Mouse (Mus musculus): ENCODE measurements around the gene Gdf3. TPM values are rescaled to one million over a fixed set of nuclear protein-coding genes. Genes with fewer than 3 reads are reported as not detected.

Gene Gdf3
- polyA plus RNA-seq, 1 experiment from 2014 or later: not detected

DNA sequence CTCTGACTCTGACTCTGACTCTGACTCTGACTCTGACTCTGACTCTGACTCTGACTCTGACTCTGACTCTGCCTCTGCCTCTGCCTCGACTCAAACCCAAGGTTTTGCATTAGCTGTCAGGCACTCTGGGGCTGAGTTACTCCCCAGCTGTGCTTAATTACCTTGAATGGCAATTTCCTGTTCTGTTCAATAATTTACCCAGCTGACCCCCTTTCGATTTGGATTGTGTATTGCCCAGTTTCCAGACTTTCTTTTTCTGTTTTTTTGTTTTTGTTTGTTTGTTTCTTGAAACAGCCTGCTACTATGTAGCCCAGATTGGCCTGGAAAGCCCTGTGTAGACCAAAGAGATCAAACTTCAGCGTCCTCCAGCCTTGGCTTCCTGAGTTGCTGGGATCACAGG is 6.1 kb upstream of the Gdf3 start:
- Histone ChIP-seq H3K4me3 (ENCODE audit: low read depth, low read length) (no peak overlapping the region), H3K4me2 (ENCODE audit: low read depth, low read length) (no peak overlapping the region), H3K9ac (replicated peaks; ENCODE audit: low read length) (no peak overlapping the region), H3K27ac (replicated peaks; ENCODE audit: low read depth, low read length) (no peak overlapping the region), H3K36me3 (replicated peaks; ENCODE audit: control insufficient read depth, insufficient read depth, low read depth, low read length) (no peaks in the 10 kb centered on the region), H3K27me3 (ENCODE audit: control insufficient read depth, insufficient read depth, low read length) (no peaks in the 10 kb centered on the region), H3K9me3 (replicated peaks; ENCODE audit: control insufficient read depth, low read length) (no peaks in the 10 kb centered on the region), H3K4me1 (ENCODE audit: control insufficient read depth, insufficient read depth, low read length) (no peaks in the 10 kb centered on the region)
- ATAC-seq (replicated peaks; ENCODE audit: insufficient number of reproducible peaks, low FRiP score, low TSS enrichment, low read depth) (no peak), DNase-seq (ENCODE audit: low spot score) (no peak)
- WGBS: 47% methylated on average over 3 of the region's 3 CpGs

DNA sequence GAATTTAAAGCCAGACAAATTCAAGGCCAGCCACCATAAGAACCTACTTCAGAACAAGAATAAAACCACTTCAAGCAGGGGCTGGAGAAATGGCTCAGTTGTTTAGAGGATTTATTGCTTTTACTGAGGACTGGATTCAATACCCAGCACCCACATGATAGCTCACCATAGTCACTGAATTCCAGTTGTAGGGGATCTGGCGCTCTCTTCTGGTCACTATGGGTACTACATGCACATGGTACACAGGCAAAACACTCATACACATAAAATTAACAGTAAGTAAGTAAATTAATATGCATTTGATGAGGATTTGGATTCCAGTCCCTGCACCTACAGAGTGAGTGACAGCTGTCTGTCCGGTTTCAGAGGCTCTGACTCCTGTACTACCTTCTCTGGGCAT is 4.2 kb upstream of the Gdf3 start:
- no peak for ATAC-seq (replicated peaks; ENCODE audit: insufficient number of reproducible peaks, low FRiP score, low TSS enrichment, low read depth)
- 63% methylated on average over 2 of the region's 2 CpGs for WGBS

DNA sequence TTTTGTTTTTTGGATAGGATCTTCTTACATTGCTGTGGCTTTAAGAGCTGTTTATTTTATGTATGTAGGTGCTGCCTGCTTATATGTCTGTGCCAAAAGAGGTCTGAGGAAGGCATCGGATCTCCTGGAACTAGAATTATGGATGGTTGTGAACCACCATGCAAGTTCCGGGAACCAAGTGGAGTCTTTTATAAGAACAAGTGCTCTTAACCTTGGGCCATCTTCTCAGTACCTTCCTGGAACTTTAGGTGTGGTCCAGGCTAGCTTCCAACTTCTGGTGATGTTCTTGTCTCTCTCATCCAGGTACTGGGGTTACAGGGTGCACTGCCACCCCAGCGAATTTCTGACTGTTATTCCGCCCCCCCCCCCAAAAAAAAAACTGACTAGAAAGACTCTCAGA is 2.5 kb upstream of the Gdf3 start:
- no peaks in the 10 kb centered on the region for H3K36me3 ChIP-seq (replicated peaks; ENCODE audit: control insufficient read depth, insufficient read depth, low read depth, low read length)
- H3K9ac ChIP-seq (replicated peaks; ENCODE audit: low read length): no peak overlapping the region
- H3K9me3 ChIP-seq (replicated peaks; ENCODE audit: control insufficient read depth, low read length): no peaks in the 10 kb centered on the region
- ATAC-seq (replicated peaks; ENCODE audit: insufficient number of reproducible peaks, low FRiP score, low TSS enrichment, low read depth): no peak
- no peak for DNase-seq (ENCODE audit: low spot score)
- WGBS: 79% methylated on average over 4 of the region's 4 CpGs
- no peak overlapping the region for H3K4me3 ChIP-seq (ENCODE audit: low read depth, low read length)
- no peaks in the 10 kb centered on the region for H3K4me1 ChIP-seq (ENCODE audit: control insufficient read depth, insufficient read depth, low read length)
- H3K4me2 ChIP-seq (ENCODE audit: low read depth, low read length): no peak overlapping the region
- no peak overlapping the region for H3K27ac ChIP-seq (replicated peaks; ENCODE audit: low read depth, low read length)
- H3K27me3 ChIP-seq (ENCODE audit: control insufficient read depth, insufficient read depth, low read length): no peaks in the 10 kb centered on the region

More for the DNA sequence above, 4.2 kb upstream of the Gdf3 start:
- DNase-seq (ENCODE audit: low spot score): no peak
- Histone ChIP-seq H3K9me3 (replicated peaks; ENCODE audit: control insufficient read depth, low read length) (no peaks in the 10 kb centered on the region), H3K36me3 (replicated peaks; ENCODE audit: control insufficient read depth, insufficient read depth, low read depth, low read length) (no peaks in the 10 kb centered on the region), H3K27me3 (ENCODE audit: control insufficient read depth, insufficient read depth, low read length) (no peaks in the 10 kb centered on the region), H3K4me3 (ENCODE audit: low read depth, low read length) (no peak overlapping the region), H3K27ac (replicated peaks; ENCODE audit: low read depth, low read length) (no peak overlapping the region), H3K9ac (replicated peaks; ENCODE audit: low read length) (no peak overlapping the region), H3K4me2 (ENCODE audit: low read depth, low read length) (no peak overlapping the region), H3K4me1 (ENCODE audit: control insufficient read depth, insufficient read depth, low read length) (no peaks in the 10 kb centered on the region)

DNA sequence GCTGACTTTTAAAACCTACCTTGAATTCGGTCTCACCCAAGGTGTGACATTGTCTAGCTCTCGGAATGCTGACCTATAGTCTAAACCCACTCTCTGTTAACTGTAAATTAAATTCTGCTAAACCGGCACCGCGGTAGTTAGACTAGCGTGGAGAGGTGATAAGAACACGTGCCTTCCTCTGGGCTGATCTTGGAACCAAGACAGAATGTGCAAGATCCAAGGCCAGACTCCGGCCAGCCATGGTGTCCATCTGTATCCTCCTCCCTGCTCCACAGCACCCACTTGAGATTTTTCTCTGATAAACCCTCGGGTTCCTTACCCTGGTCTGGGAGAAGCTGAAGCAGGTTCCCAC is 534 bp downstream of the Gdf3 start:
- H3K4me2 ChIP-seq (ENCODE audit: low read depth, low read length): no peak overlapping the region
- 79% methylated on average over 9 of the region's 9 CpGs for WGBS
- no peaks in the 10 kb centered on the region for H3K9me3 ChIP-seq (replicated peaks; ENCODE audit: control insufficient read depth, low read length)
- H3K27ac ChIP-seq (replicated peaks; ENCODE audit: low read depth, low read length): no peak overlapping the region
- no peak overlapping the region for H3K4me3 ChIP-seq (ENCODE audit: low read depth, low read length)
- no peaks in the 10 kb centered on the region for H3K36me3 ChIP-seq (replicated peaks; ENCODE audit: control insufficient read depth, insufficient read depth, low read depth, low read length)
- H3K4me1 ChIP-seq (ENCODE audit: control insufficient read depth, insufficient read depth, low read length): no peaks in the 10 kb centered on the region
- H3K9ac ChIP-seq (replicated peaks; ENCODE audit: low read length): no peak overlapping the region
- H3K27me3 ChIP-seq (ENCODE audit: control insufficient read depth, insufficient read depth, low read length): no peaks in the 10 kb centered on the region
- DNase-seq (ENCODE audit: low spot score) (no peak), ATAC-seq (replicated peaks; ENCODE audit: insufficient number of reproducible peaks, low FRiP score, low TSS enrichment, low read depth) (no peak)

- DNase-seq (ENCODE audit: low spot score) (no peak), ATAC-seq (replicated peaks; ENCODE audit: insufficient number of reproducible peaks, low FRiP score, low TSS enrichment, low read depth) (no peak)
- H3K27me3 ChIP-seq (ENCODE audit: control insufficient read depth, insufficient read depth, low read length): no peaks in the 10 kb centered on the region
- no peaks in the 10 kb centered on the region for H3K36me3 ChIP-seq (replicated peaks; ENCODE audit: control insufficient read depth, insufficient read depth, low read depth, low read length)
- H3K4me1 ChIP-seq (ENCODE audit: control insufficient read depth, insufficient read depth, low read length): no peaks in the 10 kb centered on the region
- H3K27ac ChIP-seq (replicated peaks; ENCODE audit: low read depth, low read length): no peak overlapping the region
- 71% methylated on average over 10 of the region's 10 CpGs for WGBS
- no peak overlapping the region for H3K9ac ChIP-seq (replicated peaks; ENCODE audit: low read length)
- H3K4me2 ChIP-seq (ENCODE audit: low read depth, low read length): no peak overlapping the region
- no peak overlapping the region for H3K4me3 ChIP-seq (ENCODE audit: low read depth, low read length)
- no peaks in the 10 kb centered on the region for H3K9me3 ChIP-seq (replicated peaks; ENCODE audit: control insufficient read depth, low read length)
Measured at GRCm38 (mm10) chr6:122608434-122609376, 1.2 kb downstream of the Gdf3 start.

DNA sequence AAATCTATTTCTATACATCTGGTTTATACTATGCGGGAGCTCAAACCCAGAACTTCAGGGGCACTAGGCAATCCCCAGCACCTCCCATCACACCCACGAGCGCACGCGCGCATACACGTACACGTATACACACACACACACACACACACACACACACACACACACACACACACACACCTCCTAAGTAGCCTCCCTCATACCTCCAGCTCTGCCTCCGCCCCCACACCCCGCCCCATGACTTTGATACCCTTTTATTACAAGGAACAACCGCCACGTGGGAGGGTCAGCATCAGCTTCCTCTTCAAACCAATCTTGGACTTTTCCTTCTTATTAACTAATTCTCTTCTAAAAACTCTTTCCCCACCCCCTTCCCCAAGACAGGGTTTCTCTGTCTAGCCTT is 2.2 kb downstream of the Gdf3 start:
- H3K27ac ChIP-seq (replicated peaks; ENCODE audit: low read depth, low read length): no peak overlapping the region
- H3K27me3 ChIP-seq (ENCODE audit: control insufficient read depth, insufficient read depth, low read length): no peaks in the 10 kb centered on the region
- H3K4me2 ChIP-seq (ENCODE audit: low read depth, low read length): no peak overlapping the region
- no peak overlapping the region for H3K9ac ChIP-seq (replicated peaks; ENCODE audit: low read length)
- ATAC-seq (replicated peaks; ENCODE audit: insufficient number of reproducible peaks, low FRiP score, low TSS enrichment, low read depth): no peak
- no peaks in the 10 kb centered on the region for H3K36me3 ChIP-seq (replicated peaks; ENCODE audit: control insufficient read depth, insufficient read depth, low read depth, low read length)
- no peak overlapping the region for H3K4me3 ChIP-seq (ENCODE audit: low read depth, low read length)
- H3K4me1 ChIP-seq (ENCODE audit: control insufficient read depth, insufficient read depth, low read length): no peaks in the 10 kb centered on the region
- DNase-seq (ENCODE audit: low spot score): no peak
- no peaks in the 10 kb centered on the region for H3K9me3 ChIP-seq (replicated peaks; ENCODE audit: control insufficient read depth, low read length)
- 94% methylated on average over 12 of the region's 12 CpGs for WGBS

DNA sequence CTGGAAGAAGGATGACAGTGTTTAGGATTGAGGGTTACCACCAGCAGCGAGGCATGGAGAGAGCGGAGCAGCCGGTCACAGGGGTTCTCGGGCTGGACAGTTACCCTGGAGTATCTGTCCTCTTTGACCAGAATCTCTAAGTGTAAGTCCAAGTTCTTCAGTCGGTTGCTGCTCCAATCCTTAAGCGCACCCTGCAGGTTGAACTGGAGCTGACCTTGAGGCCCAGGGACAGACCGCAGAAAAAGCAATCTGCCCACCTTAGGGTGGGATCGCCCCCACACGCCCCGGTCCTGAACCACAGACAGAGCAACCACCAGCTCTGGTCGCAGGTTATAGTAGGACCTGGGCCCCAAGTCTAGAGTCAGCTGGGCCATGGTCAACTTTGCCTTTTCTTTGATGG is 3.2 kb downstream of the Gdf3 start:
- DNase-seq (ENCODE audit: low spot score) (no peak), ATAC-seq (replicated peaks; ENCODE audit: insufficient number of reproducible peaks, low FRiP score, low TSS enrichment, low read depth) (no peak)
- H3K4me2 ChIP-seq (ENCODE audit: low read depth, low read length): no peak overlapping the region
- 92% methylated on average over 11 of the region's 11 CpGs for WGBS
- no peaks in the 10 kb centered on the region for H3K36me3 ChIP-seq (replicated peaks; ENCODE audit: control insufficient read depth, insufficient read depth, low read depth, low read length)
- no peaks in the 10 kb centered on the region for H3K27me3 ChIP-seq (ENCODE audit: control insufficient read depth, insufficient read depth, low read length)
- no peak overlapping the region for H3K27ac ChIP-seq (replicated peaks; ENCODE audit: low read depth, low read length)
- H3K9ac ChIP-seq (replicated peaks; ENCODE audit: low read length): no peak overlapping the region
- H3K4me3 ChIP-seq (ENCODE audit: low read depth, low read length): no peak overlapping the region
- H3K4me1 ChIP-seq (ENCODE audit: control insufficient read depth, insufficient read depth, low read length): no peaks in the 10 kb centered on the region
- no peaks in the 10 kb centered on the region for H3K9me3 ChIP-seq (replicated peaks; ENCODE audit: control insufficient read depth, low read length)

GRCm38 (mm10) chr6:122605483-122605882 is 4.4 kb downstream of the Gdf3 start:
- no peak for ATAC-seq (replicated peaks; ENCODE audit: insufficient number of reproducible peaks, low FRiP score, low TSS enrichment, low read depth)
- DNase-seq (ENCODE audit: low spot score): no peak
- H3K4me2 ChIP-seq (ENCODE audit: low read depth, low read length): no peak overlapping the region
- 88% methylated on average over 8 of the region's 8 CpGs for WGBS
- H3K4me1 ChIP-seq (ENCODE audit: control insufficient read depth, insufficient read depth, low read length): no peaks in the 10 kb centered on the region
- H3K27ac ChIP-seq (replicated peaks; ENCODE audit: low read depth, low read length): no peak overlapping the region
- no peaks in the 10 kb centered on the region for H3K27me3 ChIP-seq (ENCODE audit: control insufficient read depth, insufficient read depth, low read length)
- H3K36me3 ChIP-seq (replicated peaks; ENCODE audit: control insufficient read depth, insufficient read depth, low read depth, low read length): no peaks in the 10 kb centered on the region
- H3K9ac ChIP-seq (replicated peaks; ENCODE audit: low read length): no peak overlapping the region
- no peaks in the 10 kb centered on the region for H3K9me3 ChIP-seq (replicated peaks; ENCODE audit: control insufficient read depth, low read length)
- no peak overlapping the region for H3K4me3 ChIP-seq (ENCODE audit: low read depth, low read length)

All from embryonic facial prominence, embryonic 11.5 days (tissue).